Mouse (Mus musculus) WW6 (cell line): ENCODE measurements around the gene Gm20388.

ENCODE experiments used
- DNase-seq: peaks from one replicate; pipeline ENCODE4 v3.0.0-alpha.2; 2013; ENCODE audit warnings: low read depth, low spot score

Gene Gm20388

GRCm38 (mm10) chr8:120335262-120336086, 424.8 kb downstream of the Gm20388 start:
- DNase-seq = no peak

- no peak for DNase-seq
These were observed 425.4 kb downstream of the Gm20388 start for GRCm38 (mm10) chr8:120336087-120336380.

DNA sequence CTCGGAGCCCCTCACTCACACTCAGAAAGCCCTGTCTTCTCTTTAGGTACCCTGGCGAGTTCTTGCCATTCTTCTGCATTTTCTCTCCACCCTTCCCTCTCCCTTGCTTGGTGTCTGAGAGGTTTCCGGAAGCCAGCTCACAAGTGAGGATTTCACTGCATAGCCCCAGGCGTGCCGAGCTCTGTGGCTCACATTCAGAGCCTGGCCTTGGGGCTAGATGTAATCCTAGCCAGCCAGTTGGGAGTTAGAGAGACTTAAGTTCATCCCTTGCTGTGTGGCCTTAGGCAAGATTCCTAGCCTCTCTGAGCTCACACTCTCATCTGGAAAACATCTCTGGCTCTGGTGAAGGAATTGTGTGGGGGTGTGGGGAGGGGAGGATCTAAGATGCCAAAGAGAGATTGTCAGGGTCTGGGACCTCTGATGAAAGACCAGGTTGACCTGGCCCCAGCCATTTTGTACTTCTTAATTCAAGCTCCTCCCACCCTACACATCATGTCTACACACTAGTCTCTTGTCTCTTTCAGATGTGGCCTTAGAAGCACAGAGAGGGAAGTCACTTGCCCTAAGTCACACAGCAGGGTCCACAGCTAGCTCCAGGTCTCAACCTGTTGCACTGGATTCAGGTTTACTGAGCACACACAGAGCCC, 426.4 kb downstream of the Gm20388 start:
- DNase-seq = peak; percentile 85

GRCm38 (mm10) chr8:120337627-120338026, 427.0 kb downstream of the Gm20388 start:
- no peak for DNase-seq

DNA sequence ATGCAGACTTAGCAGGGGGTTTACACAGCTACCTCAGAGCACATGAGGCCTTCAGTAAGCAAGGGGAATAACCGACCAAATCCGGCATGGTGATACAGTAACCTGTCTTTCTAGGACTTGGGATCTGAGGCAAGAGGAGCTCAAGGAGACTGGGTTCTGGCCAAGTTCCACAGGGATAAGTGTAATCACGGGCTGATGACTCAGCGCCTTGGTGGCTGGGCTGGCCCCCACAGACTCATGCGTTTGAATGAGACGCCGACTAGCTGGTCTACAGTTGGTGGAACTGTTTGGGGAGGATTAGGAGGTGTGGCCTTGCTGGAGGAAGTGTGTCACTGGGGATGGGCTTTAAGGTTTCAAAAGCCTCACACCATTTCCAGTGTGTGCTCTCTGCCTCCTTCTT, 428.0 kb downstream of the Gm20388 start:
- DNase-seq = no peak

- no peak for DNase-seq
These were observed 429.1 kb downstream of the Gm20388 start for GRCm38 (mm10) chr8:120339743-120340142.

DNA sequence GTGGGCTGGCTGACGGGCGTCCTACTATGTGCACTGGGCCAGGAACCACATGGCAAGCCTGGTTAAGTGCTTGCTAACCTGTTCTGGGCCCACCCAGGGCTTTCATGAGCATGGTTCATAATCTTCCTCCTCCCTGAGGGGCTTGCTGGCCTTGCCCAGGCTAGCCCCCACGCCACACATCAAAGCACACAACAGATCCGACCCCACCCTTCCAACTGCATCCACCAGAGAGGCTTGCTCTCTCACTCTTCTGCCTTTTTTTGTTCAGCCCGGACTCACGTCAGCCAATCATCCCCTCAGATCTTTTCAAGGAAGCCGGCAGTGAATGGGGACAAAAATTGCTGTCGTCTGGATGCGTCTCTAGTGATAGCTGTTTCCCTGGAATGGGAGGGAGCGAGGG, 430.5 kb downstream of the Gm20388 start:
- DNase-seq = no peak

DNA sequence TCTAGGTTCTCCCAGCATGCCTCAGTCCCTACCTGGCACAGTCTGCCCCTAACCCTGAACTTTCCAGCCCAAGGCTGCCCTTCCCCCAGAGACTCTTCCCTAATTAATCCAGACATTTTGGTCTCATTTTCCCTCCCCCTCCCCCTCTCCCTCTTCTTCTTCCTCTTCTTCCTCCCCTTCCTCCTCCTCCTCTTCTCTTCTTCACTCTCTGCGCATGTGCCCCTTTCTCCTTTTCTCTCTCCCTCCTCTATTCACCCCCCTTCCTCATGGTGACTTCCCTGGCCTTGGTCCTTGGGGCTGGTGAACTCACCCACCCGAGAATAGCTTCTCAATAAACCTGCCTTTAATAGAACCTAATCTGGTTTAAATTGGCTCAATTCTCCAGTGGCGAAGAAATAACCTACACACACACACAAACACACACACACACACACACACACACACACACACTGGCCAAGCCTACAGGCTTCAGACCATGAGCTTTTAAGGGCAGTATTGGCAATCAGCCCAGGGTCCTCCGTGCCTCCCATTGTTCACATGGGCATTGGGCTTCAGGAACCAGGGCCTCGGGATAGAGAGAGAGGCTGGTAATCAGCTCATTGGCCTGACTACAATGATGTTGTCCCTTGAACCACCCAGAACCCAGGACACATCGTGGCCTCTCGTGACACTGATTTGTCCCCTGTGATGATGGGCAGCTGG, 432.4 kb downstream of the Gm20388 start:
- no peak for DNase-seq

GRCm38 (mm10) chr8:120343582-120343981, 432.9 kb downstream of the Gm20388 start:
- no peak for DNase-seq

GRCm38 (mm10) chr8:120344166-120344565, 433.5 kb downstream of the Gm20388 start:
- DNase-seq = no peak

DNA sequence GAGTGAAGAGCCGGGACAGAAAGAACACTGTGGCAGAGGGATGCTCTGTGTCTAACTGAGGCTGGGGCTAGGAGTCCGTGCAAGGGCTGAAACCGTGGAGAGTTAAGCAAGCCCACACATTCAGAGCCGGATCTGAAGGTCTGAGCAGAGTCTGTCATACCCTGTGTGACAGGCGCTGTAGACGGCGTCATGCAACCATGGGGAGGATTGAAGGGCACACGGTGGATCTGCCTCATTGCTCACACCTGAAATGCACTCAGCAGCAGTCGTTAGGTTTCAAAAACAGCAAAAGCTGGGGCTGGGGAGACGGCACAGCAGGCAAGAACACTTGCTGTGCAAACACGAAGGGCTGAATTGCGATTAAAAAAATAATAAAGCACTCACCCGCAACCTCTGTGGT, 433.9 kb downstream of the Gm20388 start:
- DNase-seq = no peak

DNA sequence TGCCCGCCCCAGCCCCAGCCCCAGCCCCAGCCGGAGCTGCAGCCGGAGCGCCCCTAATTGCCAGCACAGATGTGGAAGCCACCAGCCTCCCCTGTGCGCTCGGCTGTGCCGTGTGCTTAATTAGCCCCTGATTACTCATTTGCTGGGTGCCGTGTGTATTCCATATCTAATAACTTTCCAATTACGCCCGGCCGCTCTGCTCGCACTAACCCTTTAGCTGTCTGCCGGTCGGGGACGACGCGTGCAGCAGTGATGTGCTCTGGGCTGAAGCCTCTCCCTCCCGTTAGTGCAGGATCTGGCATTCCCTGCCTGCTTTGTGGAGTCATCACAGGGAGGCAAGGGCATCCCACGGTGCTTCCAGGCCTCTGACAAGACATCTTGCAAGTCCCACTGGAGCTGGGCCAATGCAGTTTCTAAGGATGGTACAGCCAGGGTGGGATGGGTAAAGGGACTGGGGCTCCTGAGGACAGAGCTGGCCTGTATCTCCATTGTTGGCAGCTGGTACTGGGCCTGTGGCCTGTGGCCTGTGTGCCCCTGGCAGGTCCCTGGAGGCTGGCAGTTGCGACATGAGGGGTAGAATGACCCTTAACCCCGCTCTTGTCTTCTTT, 437.2 kb downstream of the Gm20388 start:
- DNase-seq = no peak

GRCm38 (mm10) chr8:120348922-120349321, 438.3 kb downstream of the Gm20388 start:
- no peak for DNase-seq

GRCm38 (mm10) chr8:120351332-120352071, 440.9 kb downstream of the Gm20388 start:
- DNase-seq = no peak

- DNase-seq = no peak
These were observed 441.5 kb downstream of the Gm20388 start for GRCm38 (mm10) chr8:120352096-120352495.

GRCm38 (mm10) chr8:120356067-120356466, 445.4 kb downstream of the Gm20388 start:
- DNase-seq = no peak

GRCm38 (mm10) chr8:120357504-120357903, 446.9 kb downstream of the Gm20388 start:
- DNase-seq = no peak

DNA sequence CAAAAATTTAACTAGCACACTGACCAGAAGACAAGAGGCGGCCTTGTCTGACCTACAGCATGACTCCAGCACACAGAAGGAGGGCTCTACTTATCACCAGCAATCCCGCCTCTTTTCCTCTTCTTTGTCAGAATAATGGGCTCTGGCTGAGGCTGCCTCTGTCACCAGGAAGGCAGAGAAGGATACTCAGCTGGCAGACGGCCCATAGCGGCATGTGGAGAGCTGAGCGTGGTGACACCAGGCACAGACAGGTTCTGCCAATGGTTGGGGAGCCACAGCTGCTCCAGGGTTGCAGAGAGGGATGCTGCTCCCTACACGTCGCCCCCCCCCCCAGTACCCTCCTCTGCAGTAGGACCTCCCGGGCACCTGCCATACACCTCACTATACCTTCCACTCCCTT, 450.7 kb downstream of the Gm20388 start:
- no peak for DNase-seq

GRCm38 (mm10) chr8:120363552-120364071, 453.0 kb downstream of the Gm20388 start:
- no peak for DNase-seq

- no peak for DNase-seq
These were observed 453.6 kb downstream of the Gm20388 start for GRCm38 (mm10) chr8:120364093-120364725.

- DNase-seq = no peak
These were observed 456.2 kb downstream of the Gm20388 start for GRCm38 (mm10) chr8:120366840-120367239.
